Mouse (Mus musculus): Measurements from ENCODE around the gene Rsl24d1.
A peak's percentile ranks its signal among the peaks of the same experiment; 100 is the strongest.
"Not testable (repeated sequence)": the region's sequence is repeated elsewhere in the genome, so short reads cannot be mapped to it uniquely, and the experiment has no call there.

Gene Rsl24d1

GRCm38 (mm10) chr9:73103159-73103879 lies 9.9 kb upstream of the Rsl24d1 start:
- no peak for DNase-seq

- no peak for DNase-seq
These were observed 9.4 kb upstream of the Rsl24d1 start for GRCm38 (mm10) chr9:73103880-73104198.

GRCm38 (mm10) chr9:73105141-73105540 lies 8.1 kb upstream of the Rsl24d1 start:
- no peak for DNase-seq

DNA sequence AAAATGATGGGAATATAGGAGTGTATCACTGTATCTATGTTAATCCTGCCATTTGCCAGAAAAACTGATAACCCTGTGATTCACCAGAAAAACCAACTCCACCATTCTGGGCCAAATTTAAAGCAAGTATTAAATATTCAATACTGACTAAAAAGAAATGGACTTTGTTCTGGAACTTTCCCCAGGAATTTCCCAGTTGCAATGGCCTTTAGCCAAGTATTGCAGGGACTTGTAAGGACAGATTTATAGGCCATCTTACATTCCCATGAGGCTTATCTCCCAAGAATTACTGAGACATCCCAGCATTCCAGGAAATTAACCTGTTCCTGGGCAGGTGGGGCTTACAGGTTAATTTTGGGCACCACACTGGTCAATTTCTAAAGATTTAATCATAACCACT lies 7.5 kb upstream of the Rsl24d1 start:
- no peak for DNase-seq

- not testable (repeated sequence) for DNase-seq
These were observed 3.5 kb downstream of the Rsl24d1 start for GRCm38 (mm10) chr9:73116704-73117103.

GRCm38 (mm10) chr9:73118012-73118411 lies 4.8 kb downstream of the Rsl24d1 start:
- no peak for DNase-seq

DNA sequence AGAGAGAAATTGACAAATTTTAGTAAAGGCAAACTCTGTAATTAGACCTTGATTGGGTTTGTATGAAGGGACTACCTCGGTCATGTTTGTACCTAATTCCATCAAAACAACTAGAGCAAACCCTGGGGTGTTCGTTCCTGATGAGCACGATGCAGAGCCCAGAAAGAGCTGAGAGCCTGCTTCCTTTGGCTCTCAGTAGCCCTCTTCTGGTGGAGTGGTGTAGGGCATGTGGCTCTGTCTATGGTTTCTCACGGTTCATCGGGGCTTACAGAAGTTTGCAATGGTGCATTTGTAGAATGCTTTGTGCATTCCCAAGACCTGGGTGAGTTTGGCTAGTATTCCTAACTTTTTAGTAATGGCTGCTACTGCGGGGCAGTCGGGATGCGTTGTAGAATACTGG lies 8.5 kb downstream of the Rsl24d1 start:
- DNase-seq: peak; percentile 16

GRCm38 (mm10) chr9:73125043-73125570 lies 11.9 kb downstream of the Rsl24d1 start:
- DNase-seq: no peak

- no peak for DNase-seq
These were observed 14.2 kb downstream of the Rsl24d1 start for GRCm38 (mm10) chr9:73127457-73127856.

DNA sequence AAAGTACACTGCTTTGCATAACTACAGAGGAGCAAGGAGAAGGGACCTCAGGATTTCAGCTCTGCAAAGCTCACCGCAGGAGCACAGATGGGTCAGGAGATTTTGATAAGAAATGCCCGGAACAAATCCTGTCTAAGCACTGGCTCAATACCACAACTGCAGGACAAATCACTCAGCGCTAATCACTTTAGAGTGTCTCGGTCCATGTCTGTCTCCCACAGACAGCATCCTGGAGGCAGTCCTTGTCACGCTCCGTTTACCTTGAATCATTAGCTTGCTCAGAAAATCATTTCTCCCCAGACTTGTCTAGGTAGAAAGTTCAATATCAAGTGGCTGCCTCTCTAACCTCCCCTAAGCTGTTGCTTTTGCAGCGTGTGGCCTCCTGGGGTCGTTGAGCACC lies 16.6 kb downstream of the Rsl24d1 start:
- no peak for DNase-seq

DNA sequence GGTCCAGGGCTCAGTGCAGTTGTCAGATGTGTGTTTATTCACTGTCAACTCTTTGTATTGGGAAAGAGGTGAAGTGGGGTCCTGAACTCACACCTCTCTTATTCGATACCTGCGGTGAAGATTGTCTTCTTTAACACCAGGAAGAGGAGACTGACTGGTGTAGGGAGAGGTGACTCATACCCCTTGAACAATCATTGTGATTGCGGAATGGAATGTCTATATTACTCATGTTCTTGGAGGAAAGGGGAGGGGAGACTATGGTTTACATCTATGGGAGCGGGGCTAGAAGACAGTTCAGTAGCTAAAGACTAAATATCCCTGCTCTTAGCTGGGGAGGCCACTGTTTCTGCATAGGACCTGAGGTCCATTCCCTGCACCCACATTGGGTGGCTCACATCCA lies 17.3 kb downstream of the Rsl24d1 start:
- DNase-seq: no peak

DNA sequence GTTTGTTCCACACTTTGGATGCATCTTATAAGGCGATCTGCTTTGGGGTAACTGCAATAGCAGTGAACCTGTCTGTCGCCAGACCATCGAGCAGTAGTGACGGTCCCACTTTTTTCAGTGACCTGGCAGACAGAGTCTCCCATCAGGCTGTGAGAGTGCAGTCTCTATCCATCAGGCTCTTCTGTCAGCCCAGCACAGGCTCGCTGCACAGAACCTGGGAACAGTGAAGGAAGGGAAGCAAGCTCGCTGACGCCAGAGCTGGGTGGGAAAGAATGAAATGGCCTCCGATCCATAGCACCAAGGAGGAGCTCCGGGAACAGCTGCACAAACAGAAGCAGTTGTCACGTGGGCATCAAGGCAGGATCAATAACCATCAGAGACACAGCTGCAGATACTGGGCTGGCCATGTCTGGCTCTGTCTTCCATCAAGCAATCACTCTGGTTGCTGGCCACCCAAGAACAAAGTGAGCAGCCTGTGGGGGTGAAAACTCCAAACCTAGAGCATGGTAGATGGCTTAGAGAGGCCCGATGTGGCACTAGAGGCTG lies 24.2 kb downstream of the Rsl24d1 start:
- DNase-seq: no peak

DNA sequence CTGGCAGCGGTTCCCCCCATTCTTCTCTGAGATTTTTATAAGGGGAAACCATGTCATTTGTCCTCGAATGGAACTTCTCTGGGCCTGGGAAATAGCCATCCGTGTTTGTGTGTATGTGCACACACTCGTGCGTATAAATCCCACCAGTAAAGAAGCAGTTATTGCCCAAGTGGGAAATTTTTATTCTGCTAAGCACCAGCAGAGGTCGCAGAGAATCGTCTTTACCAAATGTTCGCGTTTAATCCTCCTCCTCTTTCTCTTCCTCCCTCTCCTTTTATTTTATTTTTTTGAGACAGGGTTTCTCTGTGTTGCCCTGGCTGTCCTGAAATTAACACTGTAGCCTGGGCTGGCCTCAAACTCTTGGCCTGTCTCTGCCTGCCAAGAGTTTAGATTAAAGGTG lies 41.1 kb downstream of the Rsl24d1 start:
- DNase-seq: no peak

DNA sequence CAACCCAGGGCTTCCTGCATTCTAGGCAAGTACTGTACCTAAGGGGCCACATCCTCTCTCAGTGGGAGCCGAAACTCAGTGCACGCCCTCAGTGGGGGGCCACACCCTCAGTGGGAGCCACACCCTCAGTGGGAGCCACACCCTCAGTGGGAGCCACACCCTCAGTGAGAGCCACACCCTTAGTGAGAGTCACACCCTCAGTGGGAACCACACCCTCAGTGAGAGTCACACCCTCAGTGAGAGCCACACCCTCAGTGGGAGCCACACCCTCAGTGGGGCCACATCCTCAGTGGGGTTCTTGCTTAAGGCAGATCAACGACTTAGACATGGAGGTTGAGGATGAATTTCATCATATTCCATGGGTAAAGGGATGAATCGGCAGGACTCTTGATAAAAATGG lies 44.7 kb downstream of the Rsl24d1 start:
- no peak for DNase-seq

- DNase-seq: no peak
These were observed 46.0 kb downstream of the Rsl24d1 start for GRCm38 (mm10) chr9:73159265-73159664.

DNA sequence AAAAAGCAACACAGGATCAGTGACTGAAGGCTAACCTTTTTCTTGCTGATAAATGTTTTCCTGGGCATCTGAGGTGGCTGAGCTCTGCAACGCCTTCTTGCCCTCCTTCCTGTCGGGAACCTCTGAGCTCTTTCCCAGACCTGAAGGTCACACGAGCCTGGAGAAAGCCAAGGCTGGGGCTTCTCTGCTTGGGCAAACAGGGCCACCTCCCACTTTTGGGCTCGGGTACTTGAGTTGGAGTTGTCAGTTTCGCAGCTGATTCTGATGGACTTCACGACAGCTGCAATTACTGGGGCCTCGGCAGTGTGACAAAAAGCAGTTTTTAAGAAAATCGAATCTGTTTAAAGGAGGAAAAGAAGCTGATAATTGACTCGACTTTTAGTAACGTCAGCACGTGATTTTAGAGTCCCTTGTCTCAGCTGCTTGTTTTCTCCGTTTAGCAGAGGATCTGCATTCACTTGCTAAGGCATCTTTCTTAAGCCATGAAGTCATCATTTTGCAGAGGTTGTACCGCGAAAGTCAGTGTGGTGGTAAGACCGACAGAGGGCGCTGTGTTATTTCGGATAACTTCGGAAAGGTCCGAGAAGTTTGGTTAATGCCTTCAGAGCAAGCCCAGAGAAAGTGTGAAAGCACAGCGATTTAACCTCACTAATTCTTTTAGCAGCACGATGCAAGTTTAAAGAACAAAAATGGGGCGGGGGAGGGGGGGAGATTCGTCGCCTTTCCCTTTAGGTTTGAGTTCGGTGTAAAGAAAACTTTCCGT lies 49.5 kb downstream of the Rsl24d1 start:
- peak; percentile 64 for DNase-seq

GRCm38 (mm10) chr9:73165631-73166030 lies 52.4 kb downstream of the Rsl24d1 start:
- DNase-seq: no peak

Measured in thymus, postnatal 25 days (tissue).